Mouse (Mus musculus): ENCODE results near the gene Znhit3. TPM values are rescaled to one million over a fixed set of nuclear protein-coding genes. Genes with fewer than 3 reads are reported as not detected.

Gene Znhit3
- polyA plus RNA-seq, 1 experiment from 2014 or later, result 70.3 TPM

DNA sequence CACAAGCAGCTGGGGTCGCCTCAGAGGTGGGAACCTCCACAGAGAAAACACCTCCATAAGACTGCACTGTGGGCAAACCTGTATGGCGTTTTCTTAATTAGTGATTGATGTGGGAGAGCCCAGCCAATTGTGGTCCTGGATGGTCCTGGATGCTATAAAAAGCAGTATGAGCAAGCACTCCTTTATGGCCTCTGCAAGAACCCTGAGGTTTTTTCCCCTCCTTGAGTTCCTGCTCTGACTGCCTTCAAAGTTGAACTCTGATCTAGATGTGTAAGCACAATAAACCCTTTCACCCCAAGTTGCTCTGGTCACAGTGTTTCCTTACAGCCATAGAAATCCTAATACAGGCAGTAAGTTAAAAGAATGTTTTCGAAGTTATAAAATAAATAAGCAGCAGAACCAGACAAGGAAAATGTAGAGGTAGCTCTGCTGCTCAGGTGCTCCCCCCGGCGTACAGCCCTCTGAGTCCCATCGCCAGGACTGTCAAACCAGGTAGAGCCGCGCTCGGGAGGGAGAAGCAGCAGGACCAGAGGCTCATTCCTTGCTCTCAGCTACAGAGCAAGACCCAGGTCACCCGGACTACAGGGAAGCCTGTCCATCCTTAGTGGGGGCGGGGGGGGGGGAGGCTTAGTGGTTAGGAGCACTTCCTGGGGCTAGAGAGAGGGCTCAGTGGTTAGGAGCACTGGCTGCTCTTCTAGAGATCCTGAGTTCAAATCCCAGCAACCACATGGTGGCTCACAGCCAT, 29.2 kb downstream of the Znhit3 start:
- H3K9ac ChIP-seq, result no peak overlapping the region
- no peak for ATAC-seq (ENCODE audit: low FRiP score)
- WGBS, result 92% methylated on average over 11 of the region's 11 CpGs
- no peak overlapping the region for H3K4me2 ChIP-seq (replicated peaks)
- peaks cover 84% of the 10 kb centered on the region for H3K36me3 ChIP-seq (replicated peaks; ENCODE audit: control insufficient read depth, insufficient read depth)
- no peak overlapping the region for H3K27ac ChIP-seq
- no peaks in the 10 kb centered on the region for H3K4me1 ChIP-seq (replicated peaks; ENCODE audit: control insufficient read depth, insufficient read depth, low read length)
- H3K27me3 ChIP-seq (ENCODE audit: control insufficient read depth, insufficient read depth, low read length), result no peaks in the 10 kb centered on the region
- H3K4me3 ChIP-seq (replicated peaks; ENCODE audit: low read length), result no peak overlapping the region
- H3K9me3 ChIP-seq (ENCODE audit: control insufficient read depth, low read length), result no peaks in the 10 kb centered on the region
- DNase-seq (ENCODE audit: low spot score), result no peak

GRCm38 (mm10) chr11:84886236-84886635, 29.9 kb downstream of the Znhit3 start:
- Histone ChIP-seq H3K9ac (no peak overlapping the region), H3K36me3 (replicated peaks; ENCODE audit: control insufficient read depth, insufficient read depth) (peaks cover 77% of the 10 kb centered on the region), H3K9me3 (ENCODE audit: control insufficient read depth, low read length) (no peaks in the 10 kb centered on the region), H3K27ac (no peak overlapping the region), H3K4me2 (replicated peaks) (no peak overlapping the region), H3K27me3 (ENCODE audit: control insufficient read depth, insufficient read depth, low read length) (no peaks in the 10 kb centered on the region), H3K4me3 (replicated peaks; ENCODE audit: low read length) (no peak overlapping the region), H3K4me1 (replicated peaks; ENCODE audit: control insufficient read depth, insufficient read depth, low read length) (peaks cover 4% of the 10 kb centered on the region)
- no peak for ATAC-seq (ENCODE audit: low FRiP score)
- DNase-seq (ENCODE audit: low spot score), result no peak
- WGBS, result 91% methylated on average over 5 of the region's 5 CpGs

DNA sequence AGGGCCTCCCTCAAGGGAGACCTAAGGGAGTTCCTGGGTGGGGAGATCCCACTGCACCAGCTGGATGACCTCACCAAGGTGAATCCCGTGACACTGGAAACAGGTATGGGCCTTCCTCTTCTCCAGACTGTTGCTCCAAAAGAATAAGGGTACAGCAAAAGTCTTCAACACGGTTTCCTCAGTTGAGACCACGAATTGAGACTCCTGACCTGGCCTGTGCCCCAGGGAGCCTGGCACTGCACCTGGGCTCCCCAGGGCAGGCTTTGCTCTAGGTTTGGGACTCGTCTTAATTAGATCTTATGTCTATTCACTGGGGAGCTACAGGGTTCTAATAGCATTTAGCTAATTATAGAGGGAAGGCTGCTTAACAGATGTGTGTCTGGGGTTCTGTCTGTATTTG, 30.9 kb downstream of the Znhit3 start:
- Histone ChIP-seq H3K9ac (no peak overlapping the region), H3K9me3 (ENCODE audit: control insufficient read depth, low read length) (no peaks in the 10 kb centered on the region), H3K36me3 (replicated peaks; ENCODE audit: control insufficient read depth, insufficient read depth) (peaks cover 69% of the 10 kb centered on the region), H3K27me3 (ENCODE audit: control insufficient read depth, insufficient read depth, low read length) (no peaks in the 10 kb centered on the region), H3K4me3 (replicated peaks; ENCODE audit: low read length) (no peak overlapping the region), H3K4me1 (replicated peaks; ENCODE audit: control insufficient read depth, insufficient read depth, low read length) (peaks cover 11% of the 10 kb centered on the region), H3K4me2 (replicated peaks) (no peak overlapping the region), H3K27ac (no peak overlapping the region)
- DNase-seq (ENCODE audit: low spot score) (no peak), ATAC-seq (ENCODE audit: low FRiP score) (no peak)
- 88% methylated on average over 4 of the region's 4 CpGs for WGBS

- 97% methylated on average over 7 of the region's 7 CpGs for WGBS
- no peak for DNase-seq (ENCODE audit: low spot score)
Measured at GRCm38 (mm10) chr11:84882346-84882745, 33.8 kb downstream of the Znhit3 start.

GRCm38 (mm10) chr11:84880971-84881370, 35.2 kb downstream of the Znhit3 start:
- peaks cover 27% of the 10 kb centered on the region for H3K36me3 ChIP-seq (replicated peaks; ENCODE audit: control insufficient read depth, insufficient read depth)
- 61% methylated on average over 9 of the region's 9 CpGs for WGBS
- no peak for DNase-seq (ENCODE audit: low spot score)
- H3K9ac ChIP-seq, result peak overlapping the region; percentile 78
- H3K27ac ChIP-seq, result peak overlapping the region; percentile 86
- no peaks in the 10 kb centered on the region for H3K9me3 ChIP-seq (ENCODE audit: control insufficient read depth, low read length)
- no peak for ATAC-seq (ENCODE audit: low FRiP score)
- peak overlapping the region; percentile 67 for H3K4me2 ChIP-seq (replicated peaks)
- H3K4me3 ChIP-seq (replicated peaks; ENCODE audit: low read length), result peak overlapping the region; percentile 74
- H3K4me1 ChIP-seq (replicated peaks; ENCODE audit: control insufficient read depth, insufficient read depth, low read length), result peaks cover 18% of the 10 kb centered on the region
- H3K27me3 ChIP-seq (ENCODE audit: control insufficient read depth, insufficient read depth, low read length), result no peaks in the 10 kb centered on the region

More at GRCm38 (mm10) chr11:84882346-84882745, 33.8 kb downstream of the Znhit3 start:
- no peaks in the 10 kb centered on the region for H3K9me3 ChIP-seq (ENCODE audit: control insufficient read depth, low read length)
- H3K27ac ChIP-seq, result no peak overlapping the region
- H3K9ac ChIP-seq, result no peak overlapping the region
- H3K4me3 ChIP-seq (replicated peaks; ENCODE audit: low read length), result no peak overlapping the region
- peaks cover 18% of the 10 kb centered on the region for H3K4me1 ChIP-seq (replicated peaks; ENCODE audit: control insufficient read depth, insufficient read depth, low read length)
- no peaks in the 10 kb centered on the region for H3K27me3 ChIP-seq (ENCODE audit: control insufficient read depth, insufficient read depth, low read length)
- H3K4me2 ChIP-seq (replicated peaks), result no peak overlapping the region
- no peak for ATAC-seq (ENCODE audit: low FRiP score)
- H3K36me3 ChIP-seq (replicated peaks; ENCODE audit: control insufficient read depth, insufficient read depth), result peaks cover 40% of the 10 kb centered on the region

DNA sequence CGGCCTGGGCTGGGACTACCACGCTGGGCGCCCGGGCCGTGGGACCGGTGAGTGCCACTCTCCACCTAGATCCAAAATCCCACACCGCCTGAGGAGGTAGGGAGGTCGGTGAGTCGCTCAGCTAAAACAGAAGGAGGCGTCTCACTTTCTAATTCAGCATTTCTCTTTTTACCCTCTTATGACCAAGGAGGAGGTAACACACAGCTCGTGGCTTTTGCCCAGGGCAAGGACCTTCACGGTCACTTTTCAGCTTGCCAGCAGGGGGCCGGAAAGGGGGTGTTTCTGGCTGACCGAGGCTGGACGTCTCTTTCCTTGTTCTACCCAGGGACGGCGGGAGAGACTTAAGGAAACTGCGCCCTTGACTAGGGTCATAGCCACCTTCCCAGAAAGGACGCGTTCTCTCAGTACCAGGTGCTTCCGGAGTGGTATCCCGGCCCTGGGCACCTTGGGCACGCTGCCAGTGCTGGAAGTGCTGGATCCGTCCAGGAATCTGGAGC, 35.7 kb downstream of the Znhit3 start:
- peaks cover 23% of the 10 kb centered on the region for H3K36me3 ChIP-seq (replicated peaks; ENCODE audit: control insufficient read depth, insufficient read depth)
- peak overlapping the region; percentile 74 for H3K4me3 ChIP-seq (replicated peaks; ENCODE audit: low read length)
- peak overlapping the region; percentile 67 for H3K4me2 ChIP-seq (replicated peaks)
- 2% methylated on average over 24 of the region's 24 CpGs for WGBS
- DNase-seq (ENCODE audit: low spot score), result peak; percentile 28
- ATAC-seq (ENCODE audit: low FRiP score), result peak; percentile 26
- H3K9me3 ChIP-seq (ENCODE audit: control insufficient read depth, low read length), result no peaks in the 10 kb centered on the region
- peak overlapping the region; percentile 86 for H3K27ac ChIP-seq
- no peaks in the 10 kb centered on the region for H3K27me3 ChIP-seq (ENCODE audit: control insufficient read depth, insufficient read depth, low read length)
- peaks cover 18% of the 10 kb centered on the region for H3K4me1 ChIP-seq (replicated peaks; ENCODE audit: control insufficient read depth, insufficient read depth, low read length)
- peak overlapping the region; percentile 78 for H3K9ac ChIP-seq

- no peaks in the 10 kb centered on the region for H3K27me3 ChIP-seq (ENCODE audit: control insufficient read depth, insufficient read depth, low read length)
- H3K9me3 ChIP-seq (ENCODE audit: control insufficient read depth, low read length), result no peaks in the 10 kb centered on the region
- H3K36me3 ChIP-seq (replicated peaks; ENCODE audit: control insufficient read depth, insufficient read depth), result peaks cover 17% of the 10 kb centered on the region; the same call in 1 of the 2 replicates
- ATAC-seq (ENCODE audit: low FRiP score), result peak; percentile 94
- under 1% methylated on average over 65 of the region's 81 CpGs for WGBS
- DNase-seq (ENCODE audit: low spot score), result peak; percentile 78
- peak within 1 kb of the TSS; percentile 86 for H3K27ac ChIP-seq
- peaks cover 18% of the 10 kb centered on the region for H3K4me1 ChIP-seq (replicated peaks; ENCODE audit: control insufficient read depth, insufficient read depth, low read length)
- H3K4me3 ChIP-seq (replicated peaks; ENCODE audit: low read length), result peak within 1 kb of the TSS; percentile 74
- peak within 1 kb of the TSS; percentile 78 for H3K9ac ChIP-seq
- H3K4me2 ChIP-seq (replicated peaks), result peak within 1 kb of the TSS; percentile 67
Measured at GRCm38 (mm10) chr11:84879772-84880464, 36.2 kb downstream of the Znhit3 start, which contains the start of the genes Myo19 and Pigw. TSS of gene Myo19 (plus strand) at chr11:84880148. TSS of gene Pigw (minus strand) at chr11:84880285.

- no peak for ATAC-seq (ENCODE audit: low FRiP score)
- H3K4me2 ChIP-seq (replicated peaks), result peak overlapping the region; percentile 67
- peaks cover 10% of the 10 kb centered on the region; the same call in 1 of the 2 replicates for H3K36me3 ChIP-seq (replicated peaks; ENCODE audit: control insufficient read depth, insufficient read depth)
- H3K9me3 ChIP-seq (ENCODE audit: control insufficient read depth, low read length), result no peaks in the 10 kb centered on the region
- no peaks in the 10 kb centered on the region for H3K27me3 ChIP-seq (ENCODE audit: control insufficient read depth, insufficient read depth, low read length)
- H3K4me3 ChIP-seq (replicated peaks; ENCODE audit: low read length), result peak overlapping the region; percentile 74
- peaks cover 18% of the 10 kb centered on the region for H3K4me1 ChIP-seq (replicated peaks; ENCODE audit: control insufficient read depth, insufficient read depth, low read length)
- H3K27ac ChIP-seq, result peak overlapping the region; percentile 86; the same call in 1 of the 2 replicates
- peak overlapping the region; percentile 78 for H3K9ac ChIP-seq
- DNase-seq (ENCODE audit: low spot score), result no peak
- 27% methylated on average over 6 of the region's 7 CpGs for WGBS
Measured at GRCm38 (mm10) chr11:84879007-84879771, 37.0 kb downstream of the Znhit3 start.

All from hindbrain, embryonic 14.5 days (tissue).